Comparison of ENCODE assay signal across 14 mouse cellular contexts in genomic region chr8:65976905-65977304, GRCm38 (mm10).
"Had no signal": no experiment of that assay in that cellular context is flagged by ENCODE, and none has a peak within 500 bp of the region (broad histone marks: within the 10 kb centered on the region; RNA-seq: fewer than 3 reads in every experiment).

No protein-coding gene starts in this region.

- H3K4me2 ChIP-seq: limb, embryonic 13.5 days; liver, embryonic 11.5 days; liver, embryonic 15.5 days had no signal

- H3K9me3 ChIP-seq: limb, embryonic 13.5 days; liver, embryonic 15.5 days had no signal

- H3K4me1 ChIP-seq: limb, embryonic 13.5 days; liver, embryonic 15.5 days had no signal

- H3K36me3 ChIP-seq: limb, embryonic 13.5 days; liver, embryonic 15.5 days had no signal

- H3K9ac ChIP-seq: limb, embryonic 13.5 days; liver, embryonic 15.5 days had no signal

- H3K27ac ChIP-seq: kidney, postnatal 0 days; layer of hippocampus, adult 2 months; limb, embryonic 13.5 days; liver, embryonic 15.5 days had no signal

- DNase-seq: kidney, adult 11 months; kidney, adult 9 months; kidney, postnatal 36 days; left cerebral cortex, postnatal 4 days; lung, adult 2 months; lung, postnatal 36 days; right cerebral cortex, postnatal 14 days; thymus, postnatal 4 days had no signal

- H3K27me3 ChIP-seq: limb, embryonic 13.5 days; liver, embryonic 15.5 days had no signal

- H3K4me3 ChIP-seq: layer of hippocampus, adult 2 months; limb, embryonic 13.5 days; liver, embryonic 15.5 days had no signal

- ATAC-seq: lung, postnatal 0 days had no signal
